In the genomic region with DNA sequence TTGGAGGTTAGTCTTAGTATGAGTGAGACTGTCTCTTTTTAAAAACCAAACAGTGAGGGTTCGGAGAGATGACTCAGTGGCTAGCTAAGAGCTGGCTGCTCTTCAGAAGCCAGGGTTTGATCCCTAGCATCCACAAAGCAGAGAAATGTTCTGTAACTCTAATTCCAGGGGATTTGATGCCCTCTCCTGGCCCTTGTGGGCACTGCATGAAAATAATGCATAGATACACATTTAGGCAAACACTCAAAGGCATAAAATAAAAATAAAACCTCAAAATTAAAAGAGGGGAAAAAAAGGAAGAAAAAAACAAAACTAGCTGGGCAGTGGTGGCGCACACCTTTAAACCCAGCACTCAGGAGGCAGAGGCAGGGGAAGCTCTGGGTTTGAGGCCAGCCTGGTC, we compare ENCODE assay signal across 9 mouse cellular contexts. TPM values are rescaled to one million over a fixed set of nuclear protein-coding genes. Genes with fewer than 3 reads are reported as not detected.
DNase-seq lines count a peak whose midpoint lies in the region; ATAC-seq and TF ChIP-seq lines count a peak whose summit lies in the region.
"Had no signal": no experiment of that assay in that cellular context is flagged by ENCODE, and none has a peak within 500 bp of the region (broad histone marks: within the 10 kb centered on the region; RNA-seq: fewer than 3 reads in every experiment).

No protein-coding gene starts in this region.

- intact Hi-C loops in gastrocnemius, adult 2 months (cut with DNase I) = loop anchor here (5.0 kb wide), 1 partner anchor 127 kb away; no protein-coding TSS in a partner anchor

- no peak for TF ChIP-seq EP300 in lung, postnatal 0 days (IDR thresholded peaks at IDR 0.05)

- peaks cover 7% of the 10 kb centered on the region; the same call in 1 of the 2 replicates for H3K4me1 ChIP-seq in lung, postnatal 0 days (ENCODE audit: insufficient read depth, low read depth, low read length)
- H3K4me1 ChIP-seq in lung, adult 2 months (ENCODE audit: control insufficient read depth, insufficient read depth, low read length) = peaks cover 26% of the 10 kb centered on the region

- peak; percentile 61 for TF ChIP-seq CTCF in gastrocnemius, adult 2 months (IDR thresholded peaks at IDR 0.05)
- TF ChIP-seq CTCF in lung, postnatal 0 days (IDR thresholded peaks at IDR 0.05) = peak; percentile 64
- no peak for TF ChIP-seq CTCF in lung, adult 2 months (IDR thresholded peaks at IDR 0.05; ENCODE audit: insufficient read depth, low read length)

- no peak for ATAC-seq in lung, postnatal 0 days
- no peak for ATAC-seq in frontal cortex, adult (ENCODE audit: low TSS enrichment)
- no peak for ATAC-seq in activated CD4-positive, CD25-positive, alpha-beta regulatory T cell, adult 4 months

- no peak overlapping the region for H3K4me3 ChIP-seq in gastrocnemius, adult 2 months
- H3K4me3 ChIP-seq in lung, postnatal 0 days (ENCODE audit: low read depth, low read length) = no peak overlapping the region
- no peak overlapping the region for H3K4me3 ChIP-seq in lung, adult 2 months (replicated peaks; ENCODE audit: extremely low read depth, low read depth, low read length)
- H3K4me3 ChIP-seq: stomach, embryonic 15.5 days had no signal

- no peak for TF ChIP-seq POLR2A in lung, adult 2 months (IDR thresholded peaks at IDR 0.05; ENCODE audit: borderline replicate concordance, extremely low read depth, low read depth, low read length)

- whole genome bisulfite sequencing in lung, postnatal 0 days = 91% methylated on average over 2 of the region's 2 CpGs
- 94% methylated on average over 2 of the region's 2 CpGs for WGBS in lung, adult 2 months

- no peak overlapping the region for H3K4me2 ChIP-seq in lung, postnatal 0 days (replicated peaks; ENCODE audit: low read depth, low read length)
- H3K4me2 ChIP-seq: stomach, embryonic 15.5 days had no signal

- H3K27me3 ChIP-seq in lung, postnatal 0 days (replicated peaks; ENCODE audit: insufficient read depth, low read length) = no peaks in the 10 kb centered on the region
- H3K27me3 ChIP-seq: stomach, embryonic 15.5 days had no signal

- H3K27ac ChIP-seq in gastrocnemius, adult 2 months = no peak overlapping the region
- H3K27ac ChIP-seq in lung, postnatal 0 days (ENCODE audit: low read length) = no peak overlapping the region
- H3K27ac ChIP-seq: stomach, embryonic 15.5 days had no signal

- DNase-seq in gastrocnemius, adult 2 months = no peak
- no peak for DNase-seq in gastrocnemius, postnatal 25 days
- DNase-seq in lung, postnatal 0 days (ENCODE audit: low spot score) = no peak
- DNase-seq in lung, adult 2 months = no peak
- DNase-seq in R1 (ENCODE audit: low read depth, low spot score) = peak; percentile 62
- peak; percentile 33 for DNase-seq in retina, postnatal 1 day

- no peaks in the 10 kb centered on the region; the same call in 1 of the 2 replicates for H3K36me3 ChIP-seq in lung, postnatal 0 days (ENCODE audit: insufficient read depth, low read length)
- H3K36me3 ChIP-seq: stomach, embryonic 15.5 days had no signal

- no peak overlapping the region for H3K9ac ChIP-seq in lung, postnatal 0 days (replicated peaks; ENCODE audit: low read depth)
- H3K9ac ChIP-seq: stomach, embryonic 15.5 days had no signal

- no peaks in the 10 kb centered on the region for H3K9me3 ChIP-seq in lung, postnatal 0 days (ENCODE audit: low read length)
- H3K9me3 ChIP-seq: stomach, embryonic 15.5 days had no signal

RNA-seq across cellular contexts. Expression of a gene that starts 13.3 kb away (rescaled TPM):
- 10 to 100 TPM; 19.6 to 20.4 TPM for total RNA-seq in gastrocnemius, adult 2 months (2021)
- total RNA-seq in gastrocnemius, postnatal 25 days (2021) = 10 to 100 TPM; 12.8 to 15.1 TPM
- polyA plus RNA-seq in lung, postnatal 0 days (2015; fragmentation: Nextera tagmentation; extraction: Ambion mirVana) = 58.1 and 59.6 TPM in 2 replicates
- polyA plus RNA-seq in lung, adult 2 months (2012; rRNA removed) = 25.4 and 36.5 TPM in 2 replicates
- 100 to 1,000 TPM; 132 to 142 TPM for polyA plus RNA-seq in activated CD4-positive, CD25-positive, alpha-beta regulatory T cell, adult 4 months (2017; shearing (Covaris generic))

Comparison
In these comparisons a context has a peak if more than half of its experiments do, and no peak if none do; other contexts are left out.
1. DNase-seq: peak in R1 (single experiment) and retina, postnatal 1 day (single experiment); none in gastrocnemius, adult 2 months (single experiment), gastrocnemius, postnatal 25 days (single experiment), lung, postnatal 0 days (single experiment) and lung, adult 2 months (single experiment).